Mouse (Mus musculus) heart, postnatal 14 days (tissue): ENCODE results near the gene Mrps21. TPM values are rescaled to one million over a fixed set of nuclear protein-coding genes. Genes with fewer than 3 reads are reported as not detected.
"Not testable (repeated sequence)": the region's sequence is repeated elsewhere in the genome, so short reads cannot be mapped to it uniquely, and the experiment has no call there.

ENCODE experiments used
- DNase-seq, 2 experiments: peaks; one replicate each; pipeline ENCODE4 v3.0.0; 2021 to 2022
- intact Hi-C: fragments of 180-260 bp; cut with DNase I; formaldehyde crosslinking; loops from one replicate; pipeline ENCODE4 v1.15.1; 2025
- long read RNA-seq, 2 experiments: library from polyadenylated mRNA; stranded (forward); transcript quantifications; one replicate each; pipeline ENCODE4 v2.0.0; 2021
- total RNA-seq, 2 experiments: library from RNA; stranded (reverse); gene quantifications; 2 replicates each; pipeline ENCODE4 v1.2.3; 2021

The Mrps21 gene
- total RNA-seq: 100 to 1,000 TPM; 275 to 290 TPM
- long read RNA-seq, experiment 1, transcript Mrps21-201 (3 exons, 488 nt): major isoform, 97 of 105 reads
- long read RNA-seq, experiment 1, partial matches to known transcripts: 1 of 105 reads
- long read RNA-seq, experiment 1, other reads (novel, unspliced or antisense): 5 of 105 reads
- long read RNA-seq, experiment 2, transcript Mrps21-202 (2 exons, 405 nt): minor isoform, 10 of 127 reads
- long read RNA-seq, experiment 2, transcript Mrps21-201 (3 exons, 488 nt): major isoform, 114 of 127 reads
- long read RNA-seq, experiment 2, partial matches to known transcripts: 0 of 127 reads
- long read RNA-seq, experiment 2, other reads (novel, unspliced or antisense): 3 of 127 reads

GRCm38 (mm10) chr3:95871392-95871867, at the start of gene Mrps21:
Gene Mrps21 (minus strand): TSS chr3:95871519.
- intact Hi-C loops: no loop called here
- DNase-seq: peak; percentile 85 to 88

GRCm38 (mm10) chr3:95920532-95920931, 49.2 kb upstream of the Mrps21 start:
- intact Hi-C loops, DNase-seq: not testable (repeated sequence)

- DNase-seq: no peak
- intact Hi-C loops: no loop called here
Measured at GRCm38 (mm10) chr3:95916760-95917159, 45.4 kb upstream of the Mrps21 start.

GRCm38 (mm10) chr3:95914706-95915105, 43.4 kb upstream of the Mrps21 start:
- intact Hi-C loops: no loop called here
- DNase-seq: no peak

GRCm38 (mm10) chr3:95907613-95908012, 36.3 kb upstream of the Mrps21 start:
- DNase-seq: no peak
- intact Hi-C loops: loop anchor here (1.0 kb wide), 1 partner anchor 47 kb away; no protein-coding TSS in a partner anchor

GRCm38 (mm10) chr3:95906860-95907259, 35.5 kb upstream of the Mrps21 start:
- DNase-seq: peak; percentile 63 to 71

GRCm38 (mm10) chr3:95905940-95906492, 34.7 kb upstream of the Mrps21 start:
- peak; percentile 63 to 69 for DNase-seq
- intact Hi-C loops: loop anchor here (1.0 kb wide), 1 partner anchor 23 kb away; no protein-coding TSS in a partner anchor

More at GRCm38 (mm10) chr3:95906860-95907259, 35.5 kb upstream of the Mrps21 start:
- intact Hi-C loops: loop anchor here (1.0 kb wide), 2 partner anchors 24 to 47 kb away; no protein-coding TSS in a partner anchor

- intact Hi-C loops: no loop called here
- DNase-seq: peak; percentile 30 to 40
Measured at GRCm38 (mm10) chr3:95905146-95905939, 34.0 kb upstream of the Mrps21 start.

- intact Hi-C loops: no loop called here
- DNase-seq: peak; percentile 54 to 61
Measured at GRCm38 (mm10) chr3:95904568-95904967, 33.2 kb upstream of the Mrps21 start, which contains the start of gene Car14. Gene Car14 (minus strand): TSS chr3:95904691.

- no peak for DNase-seq
- intact Hi-C loops: no loop called here
Measured at GRCm38 (mm10) chr3:95903753-95904502, 32.6 kb upstream of the Mrps21 start.

GRCm38 (mm10) chr3:95902643-95903042, 31.3 kb upstream of the Mrps21 start:
- intact Hi-C loops: no loop called here
- DNase-seq: no peak

- intact Hi-C loops: no loop called here
- DNase-seq: no peak
Measured at GRCm38 (mm10) chr3:95902373-95902625, 31.0 kb upstream of the Mrps21 start.

GRCm38 (mm10) chr3:95901616-95902372, 30.5 kb upstream of the Mrps21 start:
- intact Hi-C loops: no loop called here
- peak; percentile 35 to 51 for DNase-seq

- no peak for DNase-seq
- intact Hi-C loops: no loop called here
Measured at GRCm38 (mm10) chr3:95899800-95900524, 28.6 kb upstream of the Mrps21 start.

- DNase-seq, intact Hi-C loops: not testable (repeated sequence)
Measured at GRCm38 (mm10) chr3:95895501-95895900, 24.2 kb upstream of the Mrps21 start.

GRCm38 (mm10) chr3:95894317-95895160, 23.2 kb upstream of the Mrps21 start:
- DNase-seq: peak; percentile 62 to 79
- intact Hi-C loops: no loop called here

- intact Hi-C loops: not testable (repeated sequence)
- peak; percentile 94 to 95 for DNase-seq
Measured at GRCm38 (mm10) chr3:95893606-95894316, 22.4 kb upstream of the Mrps21 start, which contains the start of gene Aph1a. Gene Aph1a (plus strand): TSS chr3:95893969.
